Mouse (Mus musculus) brain, embryonic 14.5 days (tissue): ENCODE measurements around the gene Hist1h1t.

Experiments
- CTCF ChIP-seq: fragments of 200-500 bp; IDR thresholded peaks from 2 replicates; pipeline ENCODE4 v1.5.1; 2012; ENCODE audit warnings: inconsistent platforms, mild to moderate bottlenecking, moderate library complexity, borderline replicate concordance; ENCODE audit not compliant: insufficient read depth, insufficient read length; ENCODE audit errors: extremely low read depth
- POLR2A ChIP-seq: fragments of 200-500 bp; IDR thresholded peaks from 2 replicates; pipeline ENCODE4 v1.6.1; 2012; ENCODE audit warnings: mild to moderate bottlenecking, inconsistent platforms, borderline replicate concordance; ENCODE audit not compliant: poor library complexity, insufficient read depth, insufficient read length, severe bottlenecking; ENCODE audit errors: extremely low read depth

DNA sequence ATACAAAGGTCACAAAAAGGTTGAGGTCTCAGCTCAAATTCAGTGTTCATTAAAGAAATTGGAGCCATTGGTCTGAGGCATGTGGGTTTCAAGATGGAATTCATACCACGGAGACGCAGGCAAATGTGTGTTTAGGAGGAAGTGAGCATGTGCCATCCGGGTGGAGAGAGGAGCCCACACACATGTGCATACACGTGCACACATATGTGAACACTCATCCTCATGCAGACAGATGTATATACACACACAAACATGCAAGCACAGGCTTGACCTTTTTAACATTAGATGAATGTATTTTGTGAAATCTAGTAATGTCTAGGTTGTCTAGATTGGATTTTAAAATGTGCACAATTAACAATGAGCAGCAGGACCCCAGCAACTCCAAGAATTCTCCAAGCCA lies 6.6 kb downstream of the Hist1h1t start:
- TF ChIP-seq CTCF (no peak), POLR2A (no peak)
